ENCODE assay signal across 7 mouse cellular contexts in the genomic region with DNA sequence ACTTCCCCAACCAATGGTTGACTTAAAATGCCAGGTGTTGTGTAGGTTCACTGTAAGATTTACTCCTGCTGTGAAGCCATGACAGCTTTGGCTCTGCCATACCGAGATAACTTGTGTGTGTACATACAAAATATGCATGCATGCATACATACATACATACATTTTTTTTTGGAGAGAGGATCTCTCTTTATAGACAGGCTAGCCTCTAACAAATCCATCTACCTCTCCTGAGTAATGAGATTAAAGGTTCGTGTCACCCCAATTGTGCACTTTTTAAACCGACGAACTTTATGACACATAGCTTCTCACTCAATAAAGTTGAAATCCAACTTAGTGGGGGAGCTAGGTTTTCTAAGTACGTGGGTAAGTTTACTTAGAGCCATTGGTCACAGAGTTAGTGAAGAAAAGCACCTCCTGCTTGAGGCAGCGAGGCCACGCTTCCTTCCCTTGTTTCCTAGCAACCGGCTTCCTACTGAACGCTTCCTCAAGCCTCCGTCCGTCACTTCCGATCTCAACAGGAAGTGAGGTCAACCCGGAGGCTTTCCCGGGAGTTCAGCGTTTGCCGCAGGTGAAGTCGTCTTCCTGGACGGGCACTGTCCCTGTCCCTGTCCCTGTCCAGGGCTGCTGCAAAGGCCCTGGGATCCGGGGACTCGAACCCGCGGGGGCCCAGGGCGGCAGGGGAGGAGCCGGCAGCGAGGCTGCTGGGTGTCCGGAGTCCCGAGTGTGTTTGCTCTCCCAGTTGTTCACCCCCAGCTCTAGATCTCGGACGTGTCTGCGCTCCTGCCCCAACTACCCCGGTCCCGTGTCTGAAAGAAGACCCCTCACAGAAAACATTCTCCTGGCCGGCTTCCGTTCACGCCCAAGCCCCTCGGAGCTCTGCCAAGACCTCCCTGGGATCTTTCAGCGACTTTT. TPM values are rescaled to one million over a fixed set of nuclear protein-coding genes. Genes with fewer than 3 reads are reported as not detected.
DNase-seq lines count a peak whose midpoint lies in the region; ATAC-seq and TF ChIP-seq lines count a peak whose summit lies in the region.

A gene (plus strand): TSS at position 519 of the 912 bp plus-strand sequence.

- 6% methylated on average over 37 of the region's 37 CpGs for WGBS in embryonic facial prominence, embryonic 10.5 days
- WGBS in intestine, postnatal 0 days = 5% methylated on average over 37 of the region's 37 CpGs
- WGBS in midbrain, embryonic 12.5 days = 5% methylated on average over 37 of the region's 37 CpGs
- 4% methylated on average over 37 of the region's 37 CpGs for whole genome bisulfite sequencing in small intestine, adult 2 months

- H3K27me3 ChIP-seq in embryonic facial prominence, embryonic 10.5 days (replicated peaks; ENCODE audit: low read depth, poor library complexity, severe bottlenecking) = no peaks in the 10 kb centered on the region
- H3K27me3 ChIP-seq in intestine, postnatal 0 days (replicated peaks; ENCODE audit: control insufficient read depth, insufficient read depth, low read length) = no peaks in the 10 kb centered on the region
- no peaks in the 10 kb centered on the region for H3K27me3 ChIP-seq in midbrain, embryonic 12.5 days
- H3K27me3 ChIP-seq in small intestine, adult 2 months (ENCODE audit: control insufficient read depth, insufficient read depth, low read length) = no peaks in the 10 kb centered on the region

- H3K4me3 ChIP-seq in embryonic facial prominence, embryonic 10.5 days = peak within 1 kb of the TSS; percentile 95
- H3K4me3 ChIP-seq in intestine, postnatal 0 days (ENCODE audit: low read depth, low read length) = peak within 1 kb of the TSS; percentile 85
- H3K4me3 ChIP-seq in midbrain, embryonic 12.5 days = peak within 1 kb of the TSS; percentile 84
- H3K4me3 ChIP-seq in small intestine, adult 2 months (ENCODE audit: low read depth, low read length) = peak within 1 kb of the TSS; percentile 87

- TF ChIP-seq CTCF in intestine, postnatal 0 days (IDR thresholded peaks at IDR 0.05; ENCODE audit: low read depth) = no peak
- no peak for TF ChIP-seq CTCF in small intestine, adult 2 months (IDR thresholded peaks at IDR 0.05; ENCODE audit: extremely low read depth, insufficient read length, insufficient replicate concordance, low read depth, low read length)

- H3K4me2 ChIP-seq in intestine, postnatal 0 days (replicated peaks; ENCODE audit: low read depth) = peak within 1 kb of the TSS; percentile 78
- peak within 1 kb of the TSS; percentile 84 for H3K4me2 ChIP-seq in midbrain, embryonic 12.5 days (replicated peaks)

- TF ChIP-seq POLR2A in small intestine, adult 2 months (IDR thresholded peaks at IDR 0.05; ENCODE audit: low read depth, low read length) = peak; percentile 54; the same call in 1 of the 2 replicates

- H3K27ac ChIP-seq in embryonic facial prominence, embryonic 10.5 days (replicated peaks) = peak within 1 kb of the TSS; percentile 89
- H3K27ac ChIP-seq in intestine, postnatal 0 days (ENCODE audit: low read depth, low read length) = peak within 1 kb of the TSS; percentile 68
- H3K27ac ChIP-seq in midbrain, embryonic 12.5 days (replicated peaks) = peak within 1 kb of the TSS; percentile 56; the same call in 1 of the 2 replicates
- H3K27ac ChIP-seq in small intestine, adult 2 months (ENCODE audit: insufficient read depth, low read depth, low read length) = 0 out of 2 replicates have a peak within 1 kb of the TSS, but pooled peaks have one; percentile 2

- ATAC-seq in intestine, postnatal 0 days = peak; percentile 89
- ATAC-seq in midbrain, embryonic 12.5 days (ENCODE audit: low FRiP score, low read depth) = peak; percentile 89

- peak within 1 kb of the TSS; percentile 82 for H3K9ac ChIP-seq in intestine, postnatal 0 days (ENCODE audit: low read depth, low read length)
- H3K9ac ChIP-seq in midbrain, embryonic 12.5 days (replicated peaks) = peak within 1 kb of the TSS; percentile 81

- peak; percentile 89 for DNase-seq in adrenal gland, postnatal 10 days
- DNase-seq in embryonic facial prominence, embryonic 10.5 days (ENCODE audit: low spot score) = peak; percentile 87
- DNase-seq in gonadal fat pad, adult 2 months (ENCODE audit: low read depth) = peak; percentile 31
- DNase-seq in left cerebral cortex, postnatal 4 days = peak; percentile 76

- intact Hi-C loops in left cerebral cortex, postnatal 4 days (cut with DNase I) = no loop called here

- H3K9me3 ChIP-seq in embryonic facial prominence, embryonic 10.5 days = no peaks in the 10 kb centered on the region
- H3K9me3 ChIP-seq in intestine, postnatal 0 days (ENCODE audit: control insufficient read depth) = no peaks in the 10 kb centered on the region
- H3K9me3 ChIP-seq in midbrain, embryonic 12.5 days = no peaks in the 10 kb centered on the region

- peaks cover 35% of the 10 kb centered on the region for H3K36me3 ChIP-seq in embryonic facial prominence, embryonic 10.5 days (replicated peaks)
- H3K36me3 ChIP-seq in intestine, postnatal 0 days (ENCODE audit: control insufficient read depth, insufficient read depth) = peaks cover 13% of the 10 kb centered on the region
- H3K36me3 ChIP-seq in midbrain, embryonic 12.5 days = peaks cover 19% of the 10 kb centered on the region
- H3K36me3 ChIP-seq in small intestine, adult 2 months (ENCODE audit: control insufficient read depth, insufficient read depth, low read length) = peaks cover 4% of the 10 kb centered on the region; the same call in 1 of the 2 replicates

- peaks cover 10% of the 10 kb centered on the region for H3K4me1 ChIP-seq in embryonic facial prominence, embryonic 10.5 days
- H3K4me1 ChIP-seq in intestine, postnatal 0 days (replicated peaks; ENCODE audit: control insufficient read depth, insufficient read depth, low read length) = no peaks in the 10 kb centered on the region
- H3K4me1 ChIP-seq in midbrain, embryonic 12.5 days = peaks cover 9% of the 10 kb centered on the region
- no peaks in the 10 kb centered on the region for H3K4me1 ChIP-seq in small intestine, adult 2 months (ENCODE audit: control insufficient read depth, insufficient read depth, insufficient read length, low read length)

RNA-seq across cellular contexts. Expression of the gene that starts here (rescaled TPM):
- 10 to 100 TPM; 26.3 to 33.5 TPM for total RNA-seq in adrenal gland, postnatal 10 days (2021)
- 22.9 and 23.0 TPM in 2 replicates for polyA plus RNA-seq in embryonic facial prominence, embryonic 10.5 days (2016; fragmentation: Nextera tagmentation; extraction: Ambion mirVana)
- 17.7 and 26.6 TPM in 2 replicates for polyA plus RNA-seq in gonadal fat pad, adult 2 months (2012; rRNA removed)
- 8.4 and 8.9 TPM in 2 replicates for polyA plus RNA-seq in intestine, postnatal 0 days (2015; fragmentation: Nextera tagmentation; extraction: Ambion mirVana)
- total RNA-seq in left cerebral cortex, postnatal 4 days (2021) = 10 to 100 TPM; 33.7 to 36.6 TPM
- polyA plus RNA-seq in midbrain, embryonic 12.5 days (2016; fragmentation: Nextera tagmentation; extraction: Ambion mirVana) = 28.7 TPM in 2 replicates
- polyA plus RNA-seq in small intestine, adult 2 months (2012; rRNA removed) = 6.4 and 11.5 TPM in 2 replicates

Comparison
In these comparisons a context has a peak if more than half of its experiments do, and no peak if none do; other contexts are left out.
1. Peak in every context shown above with its lines: DNase-seq, ATAC-seq, H3K4me3 ChIP-seq and H3K27ac ChIP-seq.
2. DNase-seq: peak in every context shown above with its lines; median percentile 89 in adrenal gland, postnatal 10 days; 87 in embryonic facial prominence, embryonic 10.5 days; 76 in left cerebral cortex, postnatal 4 days; 31 in gonadal fat pad, adult 2 months.
3. H3K27ac ChIP-seq: peak in every context shown above with its lines; median percentile 89 in embryonic facial prominence, embryonic 10.5 days; 68 in intestine, postnatal 0 days; 56 in midbrain, embryonic 12.5 days; 2 in small intestine, adult 2 months.